Mouse (Mus musculus): ENCODE measurements at regions not wholly inside any gene's neighbourhood (a gene's known extent, or its start where the extent isn't known, plus 50 kb on each side); places are given as distances from the start of the nearest gene placed in this dataset.

- WGBS, result 91% methylated on average over 3 of the region's 3 CpGs
- DNase-seq, result no peak
- no peak for TF ChIP-seq POLR2A (IDR thresholded peaks at IDR 0.05; ENCODE audit: borderline replicate concordance, insufficient read depth, low read length)
- TF ChIP-seq CTCF (IDR thresholded peaks at IDR 0.05; ENCODE audit: borderline replicate concordance, insufficient read depth, low read depth, low read length), result no peak
- no peak overlapping the region for H3K4me3 ChIP-seq (replicated peaks; ENCODE audit: insufficient read depth, low read depth, low read length)
- no peaks in the 10 kb centered on the region for H3K27me3 ChIP-seq (ENCODE audit: control insufficient read depth, insufficient read depth, low read length)
- no peak overlapping the region for H3K27ac ChIP-seq (ENCODE audit: insufficient read depth, low read length)
- no peaks in the 10 kb centered on the region for H3K4me1 ChIP-seq (ENCODE audit: control insufficient read depth, insufficient read depth, low read length)
Measured at GRCm38 (mm10) chr3:60138319-60138718, 56.6 kb downstream of the Sucnr1 start.

GRCm38 (mm10) chr3:60159865-60160264 is 78.2 kb downstream of the Sucnr1 start:
- DNase-seq, result no peak
- Histone ChIP-seq H3K4me1 (ENCODE audit: control insufficient read depth, insufficient read depth, low read length) (no peaks in the 10 kb centered on the region), H3K4me3 (replicated peaks; ENCODE audit: insufficient read depth, low read depth, low read length) (no peak overlapping the region), H3K27ac (ENCODE audit: insufficient read depth, low read length) (no peak overlapping the region), H3K27me3 (ENCODE audit: control insufficient read depth, insufficient read depth, low read length) (no peaks in the 10 kb centered on the region)
- TF ChIP-seq POLR2A (IDR thresholded peaks at IDR 0.05; ENCODE audit: borderline replicate concordance, insufficient read depth, low read length) (no peak), CTCF (IDR thresholded peaks at IDR 0.05; ENCODE audit: borderline replicate concordance, insufficient read depth, low read depth, low read length) (no peak)
- 89% methylated on average over 3 of the region's 3 CpGs for WGBS

GRCm38 (mm10) chr3:60167633-60168032 is 86.0 kb downstream of the Sucnr1 start:
- no peak for DNase-seq
- no peaks in the 10 kb centered on the region for H3K27me3 ChIP-seq (ENCODE audit: control insufficient read depth, insufficient read depth, low read length)
- no peak overlapping the region for H3K4me3 ChIP-seq (replicated peaks; ENCODE audit: insufficient read depth, low read depth, low read length)
- no peak overlapping the region for H3K27ac ChIP-seq (ENCODE audit: insufficient read depth, low read length)
- WGBS, result 78% methylated on average over 3 of the region's 3 CpGs
- TF ChIP-seq POLR2A (IDR thresholded peaks at IDR 0.05; ENCODE audit: borderline replicate concordance, insufficient read depth, low read length) (no peak), CTCF (IDR thresholded peaks at IDR 0.05; ENCODE audit: borderline replicate concordance, insufficient read depth, low read depth, low read length) (no peak)
- no peaks in the 10 kb centered on the region for H3K4me1 ChIP-seq (ENCODE audit: control insufficient read depth, insufficient read depth, low read length)

GRCm38 (mm10) chr3:60168135-60168926 is 86.7 kb downstream of the Sucnr1 start:
- DNase-seq, result no peak
- WGBS, result 42% methylated on average over 2 of the region's 2 CpGs
- Histone ChIP-seq H3K4me3 (replicated peaks; ENCODE audit: insufficient read depth, low read depth, low read length) (no peak overlapping the region), H3K27ac (ENCODE audit: insufficient read depth, low read length) (no peak overlapping the region), H3K27me3 (ENCODE audit: control insufficient read depth, insufficient read depth, low read length) (no peaks in the 10 kb centered on the region), H3K4me1 (ENCODE audit: control insufficient read depth, insufficient read depth, low read length) (no peaks in the 10 kb centered on the region)
- TF ChIP-seq POLR2A (IDR thresholded peaks at IDR 0.05; ENCODE audit: borderline replicate concordance, insufficient read depth, low read length), result no peak

- Histone ChIP-seq H3K4me1 (ENCODE audit: control insufficient read depth, insufficient read depth, low read length) (no peaks in the 10 kb centered on the region), H3K27me3 (ENCODE audit: control insufficient read depth, insufficient read depth, low read length) (no peaks in the 10 kb centered on the region), H3K27ac (ENCODE audit: insufficient read depth, low read length) (no peak overlapping the region), H3K4me3 (replicated peaks; ENCODE audit: insufficient read depth, low read depth, low read length) (no peak overlapping the region)
- no peak for DNase-seq
- TF ChIP-seq CTCF (IDR thresholded peaks at IDR 0.05; ENCODE audit: borderline replicate concordance, insufficient read depth, low read depth, low read length) (no peak), POLR2A (IDR thresholded peaks at IDR 0.05; ENCODE audit: borderline replicate concordance, insufficient read depth, low read length) (no peak)
Measured at GRCm38 (mm10) chr3:60169606-60170005, 87.9 kb downstream of the Sucnr1 start.

- 93% methylated on average over 2 of the region's 2 CpGs for WGBS
- TF ChIP-seq POLR2A (IDR thresholded peaks at IDR 0.05; ENCODE audit: borderline replicate concordance, insufficient read depth, low read length), result no peak
- no peak for TF ChIP-seq CTCF (IDR thresholded peaks at IDR 0.05; ENCODE audit: borderline replicate concordance, insufficient read depth, low read depth, low read length)
- Histone ChIP-seq H3K4me1 (ENCODE audit: control insufficient read depth, insufficient read depth, low read length) (no peaks in the 10 kb centered on the region), H3K27me3 (ENCODE audit: control insufficient read depth, insufficient read depth, low read length) (no peaks in the 10 kb centered on the region), H3K27ac (ENCODE audit: insufficient read depth, low read length) (no peak overlapping the region), H3K4me3 (replicated peaks; ENCODE audit: insufficient read depth, low read depth, low read length) (no peak overlapping the region)
- DNase-seq, result no peak
Measured at GRCm38 (mm10) chr3:60184481-60184880, 102.8 kb downstream of the Sucnr1 start.

GRCm38 (mm10) chr3:60196031-60196430 is 114.4 kb downstream of the Sucnr1 start:
- DNase-seq, result no peak
- Histone ChIP-seq H3K4me1 (ENCODE audit: control insufficient read depth, insufficient read depth, low read length) (no peaks in the 10 kb centered on the region), H3K27me3 (ENCODE audit: control insufficient read depth, insufficient read depth, low read length) (no peaks in the 10 kb centered on the region), H3K27ac (ENCODE audit: insufficient read depth, low read length) (no peak overlapping the region), H3K4me3 (replicated peaks; ENCODE audit: insufficient read depth, low read depth, low read length) (no peak overlapping the region)
- TF ChIP-seq CTCF (IDR thresholded peaks at IDR 0.05; ENCODE audit: borderline replicate concordance, insufficient read depth, low read depth, low read length) (no peak), POLR2A (IDR thresholded peaks at IDR 0.05; ENCODE audit: borderline replicate concordance, insufficient read depth, low read length) (no peak)
- 87% methylated on average over 3 of the region's 3 CpGs for WGBS

- H3K27ac ChIP-seq (ENCODE audit: insufficient read depth, low read length), result no peak overlapping the region
- 44% methylated on average over 1 of the region's 1 CpGs for WGBS
- H3K27me3 ChIP-seq (ENCODE audit: control insufficient read depth, insufficient read depth, low read length), result no peaks in the 10 kb centered on the region
- H3K4me1 ChIP-seq (ENCODE audit: control insufficient read depth, insufficient read depth, low read length), result no peaks in the 10 kb centered on the region
- no peak for DNase-seq
- H3K4me3 ChIP-seq (replicated peaks; ENCODE audit: insufficient read depth, low read depth, low read length), result no peak overlapping the region
- TF ChIP-seq CTCF (IDR thresholded peaks at IDR 0.05; ENCODE audit: borderline replicate concordance, insufficient read depth, low read depth, low read length) (no peak), POLR2A (IDR thresholded peaks at IDR 0.05; ENCODE audit: borderline replicate concordance, insufficient read depth, low read length) (no peak)
Measured at GRCm38 (mm10) chr3:60207936-60208335, 126.3 kb downstream of the Sucnr1 start.
